In genomic region chr8:10175976-10176375, GRCm38 (mm10) we compare ENCODE assay signal across 20 mouse cellular contexts. TPM values are rescaled to one million over a fixed set of nuclear protein-coding genes. Genes with fewer than 3 reads are reported as not detected.
"Had no signal": no experiment of that assay in that cellular context is flagged by ENCODE, and none has a peak within 500 bp of the region (broad histone marks: within the 10 kb centered on the region; RNA-seq: fewer than 3 reads in every experiment).

No protein-coding gene starts in this region.

- H3K27ac ChIP-seq: kidney, postnatal 0 days; layer of hippocampus, adult 2 months; liver, embryonic 13.5 days; midbrain, embryonic 13.5 days; neural tube, embryonic 12.5 days; neural tube, embryonic 15.5 days had no signal

- H3K9me3 ChIP-seq: liver, embryonic 13.5 days; midbrain, embryonic 13.5 days; neural tube, embryonic 12.5 days; neural tube, embryonic 15.5 days had no signal

- H3K9ac ChIP-seq: liver, embryonic 13.5 days; midbrain, embryonic 13.5 days; neural tube, embryonic 12.5 days; neural tube, embryonic 15.5 days had no signal

- H3K4me2 ChIP-seq: liver, embryonic 13.5 days; midbrain, embryonic 13.5 days; neural tube, embryonic 12.5 days; neural tube, embryonic 15.5 days had no signal

- H3K36me3 ChIP-seq: liver, embryonic 13.5 days; midbrain, embryonic 13.5 days; neural tube, embryonic 12.5 days; neural tube, embryonic 15.5 days had no signal

- H3K27me3 ChIP-seq: liver, embryonic 13.5 days; midbrain, embryonic 13.5 days; neural tube, embryonic 12.5 days; neural tube, embryonic 15.5 days had no signal

- ATAC-seq: intestine, postnatal 0 days; midbrain, embryonic 13.5 days had no signal

- DNase-seq: kidney, adult 2 months; kidney, postnatal 25 days; layer of hippocampus, adult 9-11 months; liver, embryonic 13.5 days; lung, adult 2 months; lung, postnatal 14 days; lung, postnatal 4 days; right cerebral cortex, adult 18-20 months; right cerebral cortex, postnatal 25 days; spleen, adult 18-20 months; thymus, postnatal 36 days had no signal

- H3K4me3 ChIP-seq: layer of hippocampus, adult 2 months; liver, embryonic 13.5 days; midbrain, embryonic 13.5 days; neural tube, embryonic 12.5 days; neural tube, embryonic 15.5 days had no signal

RNA-seq across cellular contexts. Expression of gene Myo16, which starts 22.3 kb away (rescaled TPM):
- total RNA-seq: liver, adult 2 months; megakaryocyte progenitor cell, adult 5-6 weeks; megakaryocyte-erythroid progenitor cell, adult 5-6 weeks had no signal
- polyA plus RNA-seq: intestine, postnatal 0 days; liver, adult 2 months; liver, embryonic 13.5 days had no signal
